ENCODE assay signal across 8 mouse cellular contexts in the genomic region with DNA sequence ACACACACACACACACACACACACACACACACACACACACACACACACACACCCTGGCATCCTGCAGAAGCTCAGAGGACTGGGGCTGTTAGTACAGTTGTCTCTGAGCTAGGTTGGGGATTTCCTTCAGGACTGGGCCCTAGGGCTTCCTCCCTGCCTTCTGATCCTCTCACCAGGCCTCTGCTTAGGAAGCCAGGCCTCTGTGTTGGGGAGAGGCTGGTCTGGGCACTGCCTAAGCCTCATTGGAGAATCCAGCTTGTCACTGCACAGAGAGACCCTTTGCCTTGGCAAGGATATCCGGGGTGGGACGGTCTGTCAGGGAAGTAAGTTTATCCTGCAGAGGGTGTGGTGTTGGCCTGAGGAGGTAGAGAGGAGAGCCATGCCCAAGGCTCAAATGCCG. TPM values are rescaled to one million over a fixed set of nuclear protein-coding genes. Genes with fewer than 3 reads are reported as not detected.
DNase-seq lines count a peak whose midpoint lies in the region; ATAC-seq and TF ChIP-seq lines count a peak whose summit lies in the region.

No protein-coding gene starts in this region.

- intact Hi-C loops in left cerebral cortex, postnatal 25 days (cut with DNase I): no loop called here

- ATAC-seq in embryonic facial prominence, embryonic 13.5 days (ENCODE audit: insufficient number of reproducible peaks, insufficient read depth, low FRiP score, low TSS enrichment, low read depth): no peak
- no peak for ATAC-seq in frontal cortex, adult (ENCODE audit: low TSS enrichment)

- no peaks in the 10 kb centered on the region for H3K9me3 ChIP-seq in embryonic facial prominence, embryonic 13.5 days
- no peaks in the 10 kb centered on the region for H3K9me3 ChIP-seq in limb, embryonic 10.5 days (replicated peaks)

- peaks cover 61% of the 10 kb centered on the region for H3K79me2 ChIP-seq in myocyte (ENCODE audit: control insufficient read depth, insufficient read depth)

- H3K36me3 ChIP-seq in embryonic facial prominence, embryonic 13.5 days: no peaks in the 10 kb centered on the region
- no peaks in the 10 kb centered on the region for H3K36me3 ChIP-seq in limb, embryonic 10.5 days
- no peaks in the 10 kb centered on the region for H3K36me3 ChIP-seq in myocyte (ENCODE audit: control insufficient read depth, insufficient read depth)

- no peak for TF ChIP-seq POLR2A in myocyte (IDR thresholded peaks at IDR 0.05; ENCODE audit: insufficient read length, low read depth)

- H3K4me1 ChIP-seq in embryonic facial prominence, embryonic 13.5 days: peaks cover 70% of the 10 kb centered on the region
- H3K4me1 ChIP-seq in limb, embryonic 10.5 days: peaks cover 69% of the 10 kb centered on the region

- H3K27ac ChIP-seq in embryonic facial prominence, embryonic 13.5 days: peak overlapping the region; percentile 94
- H3K27ac ChIP-seq in limb, embryonic 10.5 days: peak overlapping the region; percentile 89

- peak overlapping the region; percentile 64 for H3K4me3 ChIP-seq in embryonic facial prominence, embryonic 13.5 days
- peak overlapping the region; percentile 70 for H3K4me3 ChIP-seq in limb, embryonic 10.5 days
- peak overlapping the region; percentile 73 for H3K4me3 ChIP-seq in myocyte

- WGBS in embryonic facial prominence, embryonic 13.5 days: 20% methylated on average over 3 of the region's 3 CpGs
- WGBS in limb, embryonic 10.5 days: 45% methylated on average over 3 of the region's 3 CpGs

- no peak overlapping the region for H3ac ChIP-seq in myocyte (ENCODE audit: control insufficient read depth, insufficient read length)

- H3K4me2 ChIP-seq in embryonic facial prominence, embryonic 13.5 days: peak overlapping the region; percentile 83
- peak overlapping the region; percentile 92 for H3K4me2 ChIP-seq in myocyte (ENCODE audit: low read depth)

- H3K9ac ChIP-seq in embryonic facial prominence, embryonic 13.5 days: peak overlapping the region; percentile 84

- no peaks in the 10 kb centered on the region for H3K27me3 ChIP-seq in embryonic facial prominence, embryonic 13.5 days
- no peaks in the 10 kb centered on the region for H3K27me3 ChIP-seq in limb, embryonic 10.5 days (ENCODE audit: low read depth, poor library complexity, severe bottlenecking)
- H3K27me3 ChIP-seq in myocyte (ENCODE audit: control insufficient read depth, insufficient read depth, insufficient read length): no peaks in the 10 kb centered on the region

- peak; percentile 23 for DNase-seq in kidney, adult 11 months
- no peak for DNase-seq in kidney, adult 8-10 months
- DNase-seq in limb, embryonic 10.5 days (ENCODE audit: low spot score): no peak
- DNase-seq in left cerebral cortex, postnatal 25 days (ENCODE audit: low spot score in 2 of 2): no peak
- DNase-seq in spleen, postnatal 14 days (ENCODE audit: low spot score in 2 of 2): no peak

TF ChIP-seq in myocyte, 11 proteins besides CTCF, POLR2A, EP300 and RAD21:
- TF ChIP-seq MYOG (IDR thresholded peaks at IDR 0.05; ENCODE audit: control insufficient read depth in 1 of 3, insufficient read depth in 1 of 3, insufficient read length in 2 of 3, low read depth in 2 of 3): no peak
- no peak for TF ChIP-seq MAX (IDR thresholded peaks at IDR 0.05; ENCODE audit: low read depth)
- no peak for TF ChIP-seq E2F4 (IDR thresholded peaks at IDR 0.05; ENCODE audit: insufficient read depth)
- no peak for TF ChIP-seq REST (IDR thresholded peaks at IDR 0.05; ENCODE audit: insufficient read depth, insufficient read length)
- no peak for TF ChIP-seq USF1 (IDR thresholded peaks at IDR 0.05; ENCODE audit: low read depth)
- TF ChIP-seq TCF3 (IDR thresholded peaks at IDR 0.05; ENCODE audit: insufficient read length, low read depth): no peak
- no peak for TF ChIP-seq POLR2AphosphoS2 (IDR thresholded peaks at IDR 0.05; ENCODE audit: insufficient read length, low read depth)
- TF ChIP-seq TCF12 (IDR thresholded peaks at IDR 0.05; ENCODE audit: insufficient read depth, poor library complexity, severe bottlenecking): no peak
- TF ChIP-seq SRF (IDR thresholded peaks at IDR 0.05; ENCODE audit: control insufficient read depth, insufficient read length, low read depth): no peak
- TF ChIP-seq MYOD1 (IDR thresholded peaks at IDR 0.05; ENCODE audit: control insufficient read depth in 1 of 3, insufficient read length in 2 of 3, low read depth in 2 of 3): no peak
- no peak for TF ChIP-seq CEBPB (IDR thresholded peaks at IDR 0.05; ENCODE audit: insufficient read depth, poor library complexity, severe bottlenecking)
TF ChIP-seq in myocyte: peak in this region for 0.

RNA-seq across cellular contexts. Expression of a gene that starts 10.4 kb away (rescaled TPM):
- polyA plus RNA-seq in embryonic facial prominence, embryonic 13.5 days (2015; fragmentation: Nextera tagmentation; extraction: Ambion mirVana): 77.0 and 79.3 TPM in 2 replicates
- 46.3 and 54.4 TPM in 2 replicates for polyA plus RNA-seq in limb, embryonic 10.5 days (2016; fragmentation: Nextera tagmentation; extraction: Ambion mirVana)
- polyA plus RNA-seq in myocyte (2012; fragmentation: generic; extraction: Trizol): 219 TPM
- total RNA-seq in left cerebral cortex, postnatal 25 days (2021): 100 to 1,000 TPM; 179 to 206 TPM

RNA-seq across cellular contexts. Expression of a gene that starts 35.6 kb away (rescaled TPM):
- polyA plus RNA-seq in embryonic facial prominence, embryonic 13.5 days (2015; fragmentation: Nextera tagmentation; extraction: Ambion mirVana): 78.0 and 85.6 TPM in 2 replicates
- 30.2 and 33.0 TPM in 2 replicates for polyA plus RNA-seq in limb, embryonic 10.5 days (2016; fragmentation: Nextera tagmentation; extraction: Ambion mirVana)
- polyA plus RNA-seq in myocyte (2012; fragmentation: generic; extraction: Trizol): 317 TPM
- total RNA-seq in left cerebral cortex, postnatal 25 days (2021): 10 to 100 TPM; 20.0 to 20.3 TPM

RNA-seq across cellular contexts. Expression of a gene that starts 48.9 kb away (rescaled TPM):
- polyA plus RNA-seq in embryonic facial prominence, embryonic 13.5 days (2015; fragmentation: Nextera tagmentation; extraction: Ambion mirVana): 28.9 and 33.8 TPM in 2 replicates
- polyA plus RNA-seq in limb, embryonic 10.5 days (2016; fragmentation: Nextera tagmentation; extraction: Ambion mirVana): 8.3 and 12.7 TPM in 2 replicates
- polyA plus RNA-seq in myocyte (2012; fragmentation: generic; extraction: Trizol): 3,569 TPM
- total RNA-seq in left cerebral cortex, postnatal 25 days (2021): 1 to 10 TPM; 2.5 to 3.4 TPM

Comparison
In these comparisons a context has a peak if more than half of its experiments do, and no peak if none do; other contexts are left out.
1. RNA of a gene that starts 48.9 kb away (polyA plus RNA-seq): 3,569 TPM in myocyte (single experiment); 28.9 to 33.8 TPM in embryonic facial prominence, embryonic 13.5 days and 8.3 to 12.7 TPM in limb, embryonic 10.5 days; every median in the first group is over 100 times any median in the second.
2. Peak in every context shown above with its lines, with median percentiles within 50 percentile points of each other: H3K4me3 ChIP-seq.